Mouse (Mus musculus) heart, adult 2 months (tissue): ENCODE measurements around the gene Ednrb.

Experiments
- CTCF ChIP-seq: fragments of 200-600 bp; IDR thresholded peaks from 2 replicates; pipeline ENCODE4 v1.8.1; 2022; ENCODE audit warnings: antibody characterized with exemption, mild to moderate bottlenecking, moderate library complexity
- EP300 ChIP-seq: fragments of 200-500 bp; IDR thresholded peaks from 2 replicates; pipeline ENCODE4 v1.6.1; 2011; ENCODE audit warnings: low read depth, low read length, control low read depth; ENCODE audit not compliant: insufficient read depth

GRCm38 (mm10) chr14:103834589-103834988 lies 9.6 kb downstream of the Ednrb start:
- no peak for TF ChIP-seq EP300
- no peak for TF ChIP-seq CTCF
